Mouse (Mus musculus): Measurements from ENCODE around the gene Camp.

DNA sequence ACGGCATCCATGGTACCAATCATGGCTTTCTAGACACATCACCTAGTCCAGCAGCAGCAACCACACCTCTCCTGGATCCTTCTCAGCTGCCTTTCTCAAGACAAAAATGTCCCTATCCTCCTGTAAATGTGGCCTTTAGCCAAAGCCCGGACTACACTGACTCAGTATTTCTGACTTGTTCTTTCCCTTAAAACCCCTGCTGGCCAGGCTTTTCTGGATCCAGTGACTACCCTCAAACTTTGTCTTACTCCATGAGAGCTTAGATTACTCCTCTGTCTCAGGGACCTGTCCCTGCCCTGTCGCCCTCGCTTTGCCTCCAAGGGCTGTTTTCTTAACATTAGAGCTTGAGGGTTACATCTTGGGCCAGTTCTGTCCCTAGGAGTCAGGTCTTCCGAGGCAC is 682 bp upstream of the Camp start:
- TF ChIP-seq CTCF (IDR thresholded peaks at IDR 0.05; ENCODE audit: low read depth, low read length) (no peak), POLR2A (IDR thresholded peaks at IDR 0.05; ENCODE audit: insufficient read depth, low read length) (no peak), EP300 (IDR thresholded peaks at IDR 0.05; ENCODE audit: insufficient read depth, low read depth, low read length) (no peak)

All from ES-Bruce4 (cell line).